Mouse (Mus musculus): ENCODE data around the gene Kcnma1.

DNA sequence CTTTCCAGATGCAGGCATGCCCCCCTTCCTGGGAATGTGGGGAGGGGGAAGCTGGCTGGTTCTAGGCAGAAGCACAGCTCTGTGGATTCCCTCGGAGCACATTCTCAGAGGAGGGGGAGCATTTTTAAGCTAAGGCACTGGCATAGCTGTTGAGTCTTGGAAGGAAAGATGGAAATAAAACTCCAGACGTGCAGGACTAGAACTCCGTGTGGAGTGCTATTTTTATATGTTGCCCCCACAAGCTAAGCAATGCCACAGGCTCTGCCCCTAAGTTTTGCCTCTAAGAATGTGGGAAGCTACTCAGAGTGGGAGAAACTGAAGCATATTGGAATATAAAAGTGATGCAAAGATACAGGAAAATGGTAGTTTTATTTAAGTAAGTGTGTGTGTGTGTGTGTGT lies 85.1 kb downstream of the Kcnma1 start:
- TF ChIP-seq POLR2A (IDR thresholded peaks at IDR 0.05; ENCODE audit: low read depth, low read length): no peak
- TF ChIP-seq CTCF (IDR thresholded peaks at IDR 0.05; ENCODE audit: extremely low read depth, insufficient read depth, insufficient read length, insufficient replicate concordance): no peak
